Mouse (Mus musculus) c-Kit-negative CD71-positive TER-119-positive erythroid progenitor cells, embryonic 14.5 days (primary cell): ENCODE measurements around the gene Tmem245.

ENCODE experiments used
- DNase-seq: peaks from one replicate; pipeline ENCODE4 v3.0.0-alpha.2; 2013; ENCODE audit warnings: low read depth, low spot score

Tmem245 gene

GRCm38 (mm10) chr4:56865003-56865511 is 82.2 kb downstream of the Tmem245 start, which contains the start of gene Ctnnal1:
Gene Ctnnal1, minus strand, starts transcription at chr4:56865188.
- peak; percentile 61 for DNase-seq

DNA sequence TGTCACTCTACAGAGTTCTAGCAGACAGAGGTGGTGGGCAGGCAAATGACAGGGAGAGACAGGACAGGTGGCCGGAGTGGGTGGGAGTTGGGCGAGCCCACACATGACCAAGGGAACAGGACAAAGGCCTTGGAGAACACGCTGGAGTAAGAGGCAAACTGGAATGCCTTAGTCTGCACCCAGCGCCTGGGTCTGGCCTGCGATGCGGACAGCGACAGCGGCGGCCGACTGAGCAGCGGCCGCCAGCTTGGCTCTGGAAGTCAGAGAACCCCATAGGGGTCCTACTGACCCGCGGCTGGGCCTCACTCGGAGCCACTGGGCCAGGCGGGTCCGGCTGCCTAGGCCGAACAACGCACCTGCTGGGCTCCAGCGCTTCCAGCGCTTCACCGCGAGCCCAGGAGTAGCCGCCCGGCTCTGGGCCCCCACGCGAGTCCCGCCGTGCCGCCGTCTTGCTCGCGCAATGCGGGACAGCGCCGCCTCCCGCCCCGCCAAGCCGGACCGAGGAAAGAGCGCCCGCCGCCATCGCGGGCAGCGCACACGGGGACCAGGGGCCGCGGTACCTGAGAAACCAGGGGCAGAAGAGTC is 82.7 kb downstream of the Tmem245 start:
- no peak for DNase-seq

DNA sequence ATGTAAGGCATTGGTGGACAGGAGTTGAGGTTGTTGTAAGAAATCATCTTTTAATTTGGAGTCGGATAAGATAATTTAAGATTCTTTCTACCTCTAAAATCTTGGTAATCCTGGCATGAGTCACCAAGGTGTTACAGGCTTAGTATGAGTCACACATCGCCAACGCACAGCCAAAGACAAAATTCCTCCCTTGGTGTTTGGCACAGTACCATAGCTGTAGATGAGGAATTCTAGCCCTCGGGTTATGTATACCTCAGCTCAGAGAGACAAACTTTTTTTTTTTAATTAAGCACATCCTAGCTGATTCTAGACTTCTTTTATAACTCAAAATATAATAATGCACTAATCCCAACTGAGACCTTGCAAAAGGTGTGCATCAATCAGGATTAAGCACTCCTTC is 83.2 kb downstream of the Tmem245 start:
- no peak for DNase-seq

DNA sequence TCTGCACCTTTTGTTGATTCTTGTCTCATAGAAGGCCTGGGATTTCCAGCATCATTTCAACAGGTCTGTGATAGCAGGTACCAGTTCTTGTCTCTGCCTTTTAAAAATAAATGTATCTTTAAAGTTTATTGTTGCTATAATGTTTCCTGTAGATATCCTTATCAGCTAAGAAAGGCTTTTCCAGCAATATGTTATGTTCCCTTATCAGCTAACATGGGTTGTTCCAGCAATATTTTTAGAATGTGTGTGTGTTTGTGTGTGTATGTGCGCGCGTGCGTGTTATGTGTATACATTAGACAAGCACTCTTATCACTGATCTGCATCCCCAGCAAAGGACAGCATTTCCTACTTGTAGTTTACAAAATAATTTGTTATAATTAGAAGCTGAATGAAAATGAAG is 85.7 kb downstream of the Tmem245 start:
- no peak for DNase-seq

GRCm38 (mm10) chr4:56858733-56859132 is 88.5 kb downstream of the Tmem245 start:
- no peak for DNase-seq

DNA sequence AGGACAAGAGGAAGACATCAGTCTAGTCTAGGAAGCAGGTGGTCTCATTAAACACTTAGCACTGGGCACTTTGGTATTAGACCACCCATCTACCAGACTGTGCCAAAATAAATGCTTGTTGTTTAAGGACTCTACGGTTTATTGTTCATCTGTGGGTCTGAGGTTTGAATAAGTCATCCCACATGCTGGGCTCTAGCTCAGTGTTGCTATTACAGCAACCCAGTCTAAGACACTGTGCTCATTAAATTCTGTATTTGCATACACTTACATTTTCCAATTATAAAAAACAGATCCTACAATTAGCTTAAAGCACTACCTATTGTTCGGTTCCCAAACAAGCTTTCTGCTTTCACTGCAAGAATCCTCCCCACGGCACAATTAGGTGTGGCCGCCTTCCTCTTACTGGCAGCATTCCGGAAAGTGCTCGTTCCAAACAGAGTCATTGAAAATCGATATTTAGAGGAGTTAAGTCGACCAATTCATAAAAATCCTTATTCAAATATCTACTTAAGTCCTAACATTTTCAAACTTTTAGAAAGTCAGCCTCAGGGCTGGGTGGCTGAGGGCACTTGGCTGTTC is 90.8 kb downstream of the Tmem245 start:
- DNase-seq: no peak

- no peak for DNase-seq
Observed at GRCm38 (mm10) chr4:56855935-56856334, 91.3 kb downstream of the Tmem245 start.

DNA sequence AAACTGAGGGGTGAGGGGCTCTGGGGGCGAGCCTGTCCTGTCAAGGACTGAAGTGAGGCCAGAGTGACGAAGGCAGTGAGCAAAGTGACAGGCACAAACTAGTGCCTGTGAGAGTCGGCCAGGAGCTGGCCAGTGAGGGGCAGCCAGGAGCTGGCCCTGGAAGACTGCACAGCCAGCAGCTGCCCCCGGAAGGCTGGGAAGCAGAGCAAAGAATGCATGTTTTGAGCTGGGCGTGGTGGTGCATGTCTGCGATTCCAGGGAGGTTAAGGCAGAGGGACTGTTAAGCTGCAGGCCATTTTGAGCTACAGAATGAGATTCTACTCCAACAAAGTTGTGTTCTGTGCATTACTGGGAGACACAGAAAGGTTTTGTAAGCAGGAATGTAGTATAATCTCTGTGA is 96.5 kb downstream of the Tmem245 start:
- DNase-seq: no peak

GRCm38 (mm10) chr4:56848044-56848443 is 99.2 kb downstream of the Tmem245 start:
- DNase-seq: no peak

DNA sequence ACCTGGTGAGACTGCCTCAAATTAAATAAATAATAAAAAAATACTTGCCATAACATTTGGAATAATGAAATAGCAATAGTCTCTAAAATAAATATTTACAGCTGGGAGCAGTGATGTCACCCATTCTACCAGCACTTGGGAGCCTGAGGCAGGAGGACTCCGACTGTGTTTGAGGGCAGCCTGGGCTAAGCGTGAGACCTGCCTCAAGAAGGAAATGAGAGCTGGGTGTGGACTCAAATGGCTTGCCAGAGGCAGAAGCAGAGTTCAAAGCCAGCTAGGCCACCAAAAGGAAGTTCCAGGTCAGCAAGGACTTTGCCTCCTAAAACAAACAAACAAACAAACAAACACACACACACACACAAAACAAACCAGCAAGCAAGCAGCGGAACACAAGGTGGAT is 99.8 kb downstream of the Tmem245 start:
- no peak for DNase-seq

DNA sequence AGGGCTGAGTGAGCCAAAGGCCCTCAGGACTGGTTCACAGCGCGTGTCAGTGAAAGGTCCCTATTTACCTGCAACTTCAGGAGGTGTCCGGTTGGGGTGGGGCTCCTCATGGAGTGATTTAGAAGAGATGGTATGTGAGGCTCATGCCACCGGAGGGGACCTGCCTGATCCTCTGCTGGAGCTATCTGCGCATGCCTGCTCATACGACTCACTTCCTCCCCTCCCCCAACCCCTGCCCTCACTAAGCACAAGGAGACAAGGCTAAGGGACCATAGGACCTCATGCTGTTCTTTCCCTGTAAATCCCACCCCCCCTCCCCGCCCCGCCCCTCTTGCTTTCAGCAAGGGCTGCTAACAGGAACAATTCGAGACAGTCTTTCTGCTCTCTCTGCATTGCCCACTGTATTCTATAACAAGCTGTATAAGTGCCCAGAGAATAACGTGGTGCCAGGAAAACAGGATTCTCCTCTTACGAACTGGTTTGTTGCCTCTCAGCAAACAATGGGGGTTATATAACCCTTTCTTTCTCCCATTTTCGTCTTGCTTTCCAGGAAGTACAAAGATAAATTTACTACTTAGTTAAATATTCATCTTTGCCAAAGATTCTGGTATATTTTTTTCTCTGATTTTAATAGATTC is 101.2 kb downstream of the Tmem245 start:
- no peak for DNase-seq

GRCm38 (mm10) chr4:56844911-56845310 is 102.3 kb downstream of the Tmem245 start:
- DNase-seq: no peak

DNA sequence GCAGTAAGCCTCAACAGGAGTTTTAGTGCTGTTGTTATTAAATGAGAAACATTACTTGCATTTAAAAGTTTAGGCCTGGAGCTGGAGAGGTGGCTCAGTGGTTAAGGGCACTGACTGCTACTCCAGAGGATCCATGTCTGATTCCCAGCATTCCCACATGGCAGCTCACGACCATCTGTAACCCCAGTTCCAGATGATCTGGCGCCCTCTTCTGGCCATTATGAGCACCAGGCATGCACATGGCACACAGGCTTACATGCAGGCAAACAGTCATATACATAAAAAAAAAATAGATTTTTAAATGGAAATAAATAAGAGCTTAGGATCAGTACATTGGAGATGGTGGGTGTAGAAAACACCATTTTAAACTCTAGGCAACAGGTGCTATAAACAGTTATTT is 103.3 kb downstream of the Tmem245 start:
- DNase-seq: no peak

DNA sequence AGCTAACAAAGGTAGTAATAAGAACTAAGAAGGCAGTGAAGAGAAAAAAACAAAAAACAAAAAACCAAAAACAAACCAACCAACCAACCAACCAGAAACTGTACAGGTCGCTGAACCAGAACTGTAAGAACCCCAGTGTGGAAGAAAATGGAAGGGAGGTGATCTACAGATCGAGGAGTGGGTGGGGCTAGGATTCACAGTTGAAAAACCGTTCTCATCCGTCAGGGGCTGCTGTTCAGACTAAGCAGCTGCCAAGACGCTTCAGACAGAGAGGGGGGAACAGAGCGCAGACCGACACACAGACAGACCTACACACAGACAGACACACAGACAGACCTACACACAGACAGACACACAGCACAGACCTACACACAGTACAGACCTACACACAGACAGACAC is 104.7 kb downstream of the Tmem245 start:
- no peak for DNase-seq

GRCm38 (mm10) chr4:56840297-56840696 is 106.9 kb downstream of the Tmem245 start:
- DNase-seq: no peak

DNA sequence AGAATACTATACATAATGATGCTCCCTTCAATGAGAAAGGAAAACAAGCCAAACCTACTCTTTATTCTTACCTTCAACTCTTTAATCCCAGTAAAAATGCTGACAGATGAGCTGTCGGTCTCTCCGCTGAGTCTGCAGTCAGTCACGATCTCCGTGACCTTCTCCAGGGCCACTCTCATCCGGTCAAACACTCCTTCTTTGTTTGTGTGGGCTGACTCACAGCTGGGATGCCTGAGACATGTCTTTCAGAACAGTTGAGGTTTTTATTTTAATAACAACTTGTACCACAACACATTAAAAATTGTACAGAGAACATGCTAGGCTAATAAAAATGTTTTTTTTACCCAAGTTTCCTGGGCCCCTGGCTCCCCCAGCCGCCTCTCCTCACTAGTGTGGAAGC is 109.6 kb downstream of the Tmem245 start:
- DNase-seq: no peak

DNA sequence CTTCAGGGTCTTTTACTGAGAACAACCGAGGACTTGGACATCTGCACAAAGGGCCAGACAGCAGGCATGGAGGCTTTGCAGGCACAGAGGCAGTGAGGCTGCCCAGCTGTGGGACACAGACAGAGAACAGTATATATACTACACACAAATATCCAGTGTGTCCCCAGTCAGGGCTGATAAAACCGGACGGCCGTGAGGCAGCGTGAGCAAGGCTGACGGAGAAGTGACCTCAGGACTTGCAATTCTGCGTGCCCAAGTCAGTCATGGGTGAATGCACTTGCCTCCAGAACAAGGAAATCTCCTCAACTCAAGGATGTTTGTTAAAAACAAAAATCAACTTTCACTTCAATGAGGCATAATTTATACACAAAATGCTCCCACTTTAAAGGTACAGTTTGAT is 115.2 kb downstream of the Tmem245 start:
- no peak for DNase-seq

DNA sequence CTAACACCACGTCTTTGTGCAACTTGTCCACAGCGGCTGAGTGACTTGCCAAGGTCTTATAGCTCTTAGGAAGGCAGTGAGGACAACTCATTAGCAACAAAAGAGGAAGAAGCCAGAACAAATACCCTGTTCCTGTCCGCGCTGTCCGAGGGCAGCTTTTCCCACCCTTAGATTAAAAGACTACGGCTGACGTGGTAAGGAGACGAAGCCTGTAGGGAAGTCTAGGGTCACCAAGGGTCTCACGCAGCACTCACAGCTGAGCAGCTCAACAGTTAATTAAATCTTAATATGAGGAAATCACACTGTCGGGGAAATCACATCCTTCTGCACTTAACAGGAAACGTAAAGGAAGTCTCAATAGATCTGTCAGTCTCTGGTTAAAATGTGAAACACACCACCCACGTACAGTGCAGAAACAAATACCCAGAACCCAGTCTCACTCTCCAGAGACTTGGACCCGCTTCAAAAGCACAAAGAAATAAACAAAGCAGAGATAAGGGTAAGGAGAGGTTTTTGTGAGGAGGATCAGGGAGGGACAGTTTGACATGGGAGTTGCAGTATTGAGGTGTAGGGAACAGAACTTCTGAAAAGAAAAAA is 116.1 kb downstream of the Tmem245 start:
- DNase-seq: no peak

- DNase-seq: no peak
Observed at GRCm38 (mm10) chr4:56829511-56829921, 117.7 kb downstream of the Tmem245 start.

GRCm38 (mm10) chr4:56828932-56829331 is 118.3 kb downstream of the Tmem245 start:
- no peak for DNase-seq

DNA sequence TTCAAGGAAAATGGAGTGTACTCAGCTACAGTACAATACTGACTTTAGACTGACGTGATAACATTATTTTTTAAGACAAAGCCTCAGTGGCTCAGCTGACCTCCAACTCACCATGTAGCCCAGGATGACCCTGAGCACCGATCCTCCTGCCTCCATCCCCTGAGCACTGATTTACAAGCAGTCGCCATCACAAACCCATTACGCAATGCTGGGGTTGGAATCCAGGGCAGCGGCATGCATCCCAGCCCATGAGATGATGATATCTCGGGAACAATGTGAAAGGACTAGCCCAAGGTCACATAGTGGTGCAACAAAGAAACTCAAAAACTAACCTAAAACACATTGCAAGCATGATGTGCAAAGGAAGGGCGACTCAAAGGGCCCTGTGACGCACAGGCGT is 123.0 kb downstream of the Tmem245 start:
- DNase-seq: no peak

DNA sequence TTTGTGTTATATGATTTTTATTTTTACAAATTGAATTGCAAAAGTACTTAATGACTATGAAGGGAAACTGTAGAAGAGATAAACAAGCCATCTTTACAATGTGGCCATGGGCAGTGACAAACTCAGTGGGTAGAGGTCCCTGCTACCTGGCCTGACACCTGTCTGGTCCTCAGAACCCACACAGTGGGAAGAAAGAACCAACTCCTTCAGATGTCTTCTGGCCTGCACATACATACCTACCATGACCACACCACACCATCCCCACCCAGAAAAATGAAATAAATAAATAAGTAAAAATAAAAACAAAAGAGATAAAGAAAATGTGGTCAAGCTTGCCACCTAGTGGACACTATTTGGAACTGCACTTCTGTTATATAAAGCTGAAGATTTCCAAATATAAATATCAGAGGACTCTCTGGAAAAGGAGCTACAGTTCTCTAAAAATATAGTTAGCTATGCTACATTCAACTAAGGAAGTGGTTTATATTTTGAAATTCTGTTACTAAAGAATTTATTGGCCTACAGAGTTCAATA is 127.2 kb downstream of the Tmem245 start:
- DNase-seq: peak; percentile 13
